Mouse (Mus musculus) bone marrow macrophage, adult 2 months (primary cell): Measurements from ENCODE around the gene Adamtsl4.

ENCODE experiments used
- CTCF ChIP-seq: IDR thresholded peaks from 2 replicates; pipeline ENCODE4 v1.5.1; 2012; ENCODE audit warnings: low read depth, mild to moderate bottlenecking, low read length, moderate library complexity
- POLR2A ChIP-seq: IDR thresholded peaks from 2 replicates; pipeline ENCODE4 v1.6.1; 2012; ENCODE audit warnings: mild to moderate bottlenecking, low read depth, low read length, borderline replicate concordance

- no peak for TF ChIP-seq POLR2A
- no peak for TF ChIP-seq CTCF
Observed at GRCm38 (mm10) chr3:95709967-95710366, 22.2 kb upstream of the Adamtsl4 start.
